Mouse (Mus musculus): ENCODE measurements at regions not wholly inside any gene's neighbourhood (a gene's known extent, or its start where the extent isn't known, plus 50 kb on each side); places are given as distances from the start of the nearest gene placed in this dataset.

DNA sequence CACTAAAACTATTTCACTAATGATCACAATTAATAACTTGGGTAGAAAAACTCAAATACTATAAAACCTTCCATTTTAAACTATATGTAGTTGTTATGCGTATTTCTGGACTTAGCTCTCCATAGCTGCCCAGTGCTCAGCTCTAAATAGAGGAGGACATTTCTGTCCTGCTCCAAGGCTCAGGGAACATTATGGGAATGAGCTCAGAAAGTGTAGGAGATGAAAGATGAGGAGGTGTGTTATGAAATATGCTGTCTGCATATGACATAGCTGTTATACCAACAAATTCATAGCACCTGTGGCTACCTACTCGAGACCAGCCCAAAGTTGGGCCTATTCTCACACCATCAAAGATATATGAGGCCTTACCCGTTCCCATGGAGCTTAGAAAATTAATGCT, 106.3 kb downstream of the Aldh8a1 start:
- no peak for DNase-seq

DNA sequence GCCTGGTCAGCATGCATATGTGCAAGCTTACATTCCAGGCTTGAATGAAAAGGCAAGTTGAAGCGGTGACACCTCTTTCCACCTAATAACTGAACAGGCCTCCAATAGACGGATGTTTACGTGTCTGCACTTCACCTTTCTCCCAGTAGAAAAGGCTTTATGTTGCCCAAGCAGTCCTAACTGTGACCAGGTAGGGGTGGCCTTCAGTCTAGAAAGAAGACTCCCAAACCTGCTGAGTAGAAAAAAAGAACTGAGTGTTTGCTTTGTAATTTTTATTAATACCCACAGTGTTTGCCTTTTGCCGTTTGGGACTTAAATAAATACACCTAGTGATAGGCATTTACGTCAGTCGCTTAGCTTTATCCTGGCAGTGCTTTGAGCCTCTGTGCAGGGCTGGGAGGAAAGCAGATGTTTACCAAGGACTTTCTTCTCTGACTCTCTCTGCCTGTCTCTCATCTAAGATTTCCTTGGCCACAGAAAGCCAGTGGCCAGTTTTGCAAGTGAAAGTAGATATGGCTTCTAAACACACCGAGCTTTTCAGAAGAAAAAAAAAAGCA, 104.5 kb upstream of the 1700020N01Rik start:
- DNase-seq, result no peak

DNA sequence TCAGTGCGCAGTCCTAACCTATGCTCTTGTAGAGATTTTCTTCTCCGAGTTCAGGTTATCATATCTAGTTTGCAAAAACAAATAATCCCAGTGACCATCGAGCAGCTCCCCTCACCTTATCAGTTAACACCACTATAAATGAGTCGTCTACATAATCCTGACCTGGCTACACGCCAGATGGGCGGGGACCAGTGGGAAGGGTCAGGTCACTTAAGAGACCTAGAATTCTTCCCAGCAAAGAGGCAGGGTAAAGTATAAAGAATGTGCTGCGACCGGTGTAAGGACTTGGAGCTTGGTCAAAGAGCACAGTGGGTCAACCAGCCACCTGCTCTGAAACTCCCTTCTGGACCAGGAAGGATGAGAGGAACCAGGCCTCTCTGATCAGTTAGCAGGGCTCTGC, 102.0 kb upstream of the 1700020N01Rik start:
- DNase-seq, result no peak

DNA sequence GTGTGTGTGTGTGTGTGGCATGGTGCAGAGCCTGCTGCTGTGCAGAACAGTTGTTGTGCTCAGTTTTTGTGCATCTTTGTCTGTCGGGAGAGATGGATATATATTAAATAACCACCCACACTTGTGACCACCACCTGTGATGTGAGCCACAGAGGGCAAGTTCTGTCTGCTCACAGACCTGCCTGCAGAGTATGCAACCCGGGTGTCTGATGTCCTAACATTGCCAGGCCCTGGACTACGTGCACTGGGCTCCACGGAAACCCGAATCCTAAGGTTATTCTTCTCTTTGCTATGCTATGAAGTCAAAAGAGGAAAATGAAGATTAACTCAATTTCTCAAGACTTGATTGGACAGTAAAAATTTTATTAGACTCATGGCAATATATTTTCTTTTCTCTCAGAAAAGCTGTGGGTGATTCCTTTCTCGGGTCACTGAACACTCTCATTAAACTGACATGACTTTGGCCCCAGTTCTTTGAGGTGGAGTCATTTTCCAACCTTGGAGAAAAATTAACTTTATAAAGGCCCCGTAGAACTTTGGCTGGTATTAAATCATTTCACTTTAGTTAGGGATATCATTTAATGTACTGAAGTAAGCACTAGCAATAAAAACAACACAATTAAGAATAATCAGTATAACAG, 100.6 kb upstream of the 1700020N01Rik start:
- DNase-seq, result no peak

GRCm38 (mm10) chr10:21494536-21494935, 98.4 kb upstream of the 1700020N01Rik start:
- DNase-seq, result no peak

DNA sequence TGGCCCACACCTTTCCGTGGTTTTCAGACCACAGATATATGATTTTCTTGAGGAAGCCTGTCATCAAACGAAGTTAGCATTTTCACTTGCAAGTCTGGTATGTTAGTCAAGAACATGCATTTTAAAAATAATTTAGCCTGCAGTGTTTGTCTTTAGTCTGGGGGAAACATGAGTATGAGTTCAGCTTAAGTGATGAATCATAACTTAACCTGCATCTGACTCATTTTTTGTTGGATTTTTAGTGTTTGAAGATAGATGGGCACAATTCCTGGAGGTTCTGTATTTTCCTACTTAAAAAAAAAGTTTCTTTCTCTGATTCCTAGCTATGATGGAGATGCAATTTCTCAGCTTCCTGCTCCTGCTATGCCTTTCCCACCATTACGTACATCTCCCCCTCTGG, 95.8 kb upstream of the 1700020N01Rik start:
- no peak for DNase-seq

DNA sequence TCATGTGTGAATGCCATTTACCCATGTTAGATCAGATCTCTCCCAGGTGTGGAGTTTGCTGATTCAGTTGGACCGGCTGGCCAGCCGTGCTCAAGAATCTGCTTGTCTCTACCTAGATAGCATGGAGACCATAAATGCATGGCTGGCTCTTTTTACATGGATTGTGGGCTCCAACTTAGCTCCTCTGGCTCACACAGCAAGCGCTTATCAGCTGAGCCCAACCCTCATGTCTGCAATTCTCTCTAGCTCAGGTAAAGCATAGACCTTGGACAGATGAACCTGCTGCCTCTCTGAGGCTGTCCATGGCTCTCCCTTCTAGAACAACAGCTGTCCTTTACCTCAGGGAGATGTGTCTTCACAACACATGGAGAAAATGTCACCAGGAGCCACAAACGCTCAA, 94.8 kb upstream of the 1700020N01Rik start:
- no peak for DNase-seq

DNA sequence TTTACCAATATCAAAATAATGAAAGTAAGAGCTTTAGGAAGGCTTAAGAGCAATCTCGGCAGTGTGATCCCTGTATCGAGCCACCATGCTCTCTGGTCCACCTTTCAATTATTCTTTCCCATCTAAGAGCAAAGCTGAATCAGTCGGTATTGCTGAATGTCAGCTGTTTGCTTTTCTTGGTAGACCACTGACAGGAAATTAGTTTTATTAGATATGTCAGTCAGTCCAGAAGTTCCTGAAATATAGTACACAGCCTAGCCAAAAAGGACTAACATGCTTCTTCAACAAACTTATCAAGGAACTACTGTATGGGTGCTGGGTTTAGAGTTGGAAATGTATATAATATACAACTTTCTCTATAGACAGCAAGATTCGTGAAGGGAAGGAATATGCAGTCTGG, 91.3 kb upstream of the 1700020N01Rik start:
- no peak for DNase-seq

- no peak for DNase-seq
These were observed 88.5 kb upstream of the 1700020N01Rik start for GRCm38 (mm10) chr10:21504431-21504830.

- no peak for DNase-seq
These were observed 81.6 kb upstream of the 1700020N01Rik start for GRCm38 (mm10) chr10:21511386-21511785.

- no peak for DNase-seq
These were observed 80.5 kb upstream of the 1700020N01Rik start for GRCm38 (mm10) chr10:21512486-21512885.

- DNase-seq, result peak; percentile 16
These were observed 75.2 kb upstream of the 1700020N01Rik start for GRCm38 (mm10) chr10:21517721-21518120.

DNA sequence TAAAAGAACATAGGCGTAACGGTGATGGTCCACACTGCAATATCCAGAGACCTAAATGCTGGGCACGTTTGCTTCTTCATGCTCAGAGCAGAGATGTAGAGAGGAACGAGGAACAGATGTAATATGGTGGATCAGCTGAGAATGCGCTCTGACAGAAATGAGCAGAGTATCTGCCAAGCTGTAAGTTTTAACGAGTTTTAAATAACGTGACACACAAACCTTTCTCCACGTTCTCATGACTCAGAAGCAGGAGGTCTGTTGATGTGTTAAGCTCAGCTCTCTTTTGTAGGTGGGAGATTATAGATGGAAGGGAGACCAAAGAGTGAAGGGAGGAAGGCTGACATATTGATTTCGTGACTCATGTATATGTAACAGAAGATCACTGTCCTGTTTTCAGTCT, 72.1 kb upstream of the 1700020N01Rik start:
- DNase-seq, result no peak

- no peak for DNase-seq
These were observed 67.4 kb upstream of the 1700020N01Rik start for GRCm38 (mm10) chr10:21525555-21525954.

GRCm38 (mm10) chr10:21528396-21528795, 64.5 kb upstream of the 1700020N01Rik start:
- DNase-seq, result no peak

- no peak for DNase-seq
These were observed 63.7 kb upstream of the 1700020N01Rik start for GRCm38 (mm10) chr10:21529098-21529749.

DNA sequence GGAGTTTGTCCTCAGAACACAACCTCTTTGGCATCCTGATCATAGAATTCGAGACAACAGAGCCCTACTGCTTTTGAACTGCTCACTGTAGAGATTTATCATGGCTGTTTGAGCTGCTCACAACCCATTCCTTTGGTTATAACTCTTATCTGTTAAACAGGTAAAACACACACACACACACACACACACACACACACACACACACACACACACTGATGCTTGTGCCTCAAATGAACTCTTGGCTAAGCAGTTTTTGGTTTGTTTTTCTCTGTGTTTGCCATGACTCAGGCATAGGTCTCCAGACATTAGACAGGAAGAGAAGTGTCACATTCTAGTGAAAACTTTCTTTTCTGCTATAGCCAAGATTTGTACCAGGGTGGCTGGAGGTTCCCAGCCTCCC, 60.8 kb upstream of the 1700020N01Rik start:
- DNase-seq, result no peak

- DNase-seq, result no peak
These were observed 57.3 kb upstream of the 1700020N01Rik start for GRCm38 (mm10) chr10:21535631-21536030.

DNA sequence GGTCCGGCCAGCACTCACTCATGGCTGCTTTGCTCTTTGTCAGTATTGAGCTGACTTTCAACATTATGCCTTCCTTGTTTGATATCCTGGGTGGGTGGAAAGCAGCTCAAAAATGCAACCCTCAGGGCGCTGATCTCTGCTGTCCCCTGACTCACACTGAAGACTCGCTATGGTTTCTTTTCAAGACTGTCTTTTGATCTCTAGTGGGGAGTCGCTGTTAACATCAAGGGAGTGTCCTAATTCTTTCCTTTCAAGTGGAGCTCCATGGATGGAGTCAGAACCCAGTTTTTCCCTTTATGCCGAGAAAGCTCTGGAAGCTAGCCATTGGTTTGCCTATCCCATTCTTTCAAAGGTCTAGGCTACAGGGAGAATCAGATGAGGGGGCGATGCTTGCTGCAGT, 54.5 kb upstream of the 1700020N01Rik start:
- no peak for DNase-seq

Measured in adrenal gland, postnatal 10 days (tissue).